Mouse (Mus musculus): ENCODE results near the gene Apobec2. TPM values are rescaled to one million over a fixed set of nuclear protein-coding genes. Genes with fewer than 3 reads are reported as not detected.

Gene Apobec2
- total and polyA plus RNA-seq, 2 experiments from 2014 or later, result 0.11 to 0.32 TPM

DNA sequence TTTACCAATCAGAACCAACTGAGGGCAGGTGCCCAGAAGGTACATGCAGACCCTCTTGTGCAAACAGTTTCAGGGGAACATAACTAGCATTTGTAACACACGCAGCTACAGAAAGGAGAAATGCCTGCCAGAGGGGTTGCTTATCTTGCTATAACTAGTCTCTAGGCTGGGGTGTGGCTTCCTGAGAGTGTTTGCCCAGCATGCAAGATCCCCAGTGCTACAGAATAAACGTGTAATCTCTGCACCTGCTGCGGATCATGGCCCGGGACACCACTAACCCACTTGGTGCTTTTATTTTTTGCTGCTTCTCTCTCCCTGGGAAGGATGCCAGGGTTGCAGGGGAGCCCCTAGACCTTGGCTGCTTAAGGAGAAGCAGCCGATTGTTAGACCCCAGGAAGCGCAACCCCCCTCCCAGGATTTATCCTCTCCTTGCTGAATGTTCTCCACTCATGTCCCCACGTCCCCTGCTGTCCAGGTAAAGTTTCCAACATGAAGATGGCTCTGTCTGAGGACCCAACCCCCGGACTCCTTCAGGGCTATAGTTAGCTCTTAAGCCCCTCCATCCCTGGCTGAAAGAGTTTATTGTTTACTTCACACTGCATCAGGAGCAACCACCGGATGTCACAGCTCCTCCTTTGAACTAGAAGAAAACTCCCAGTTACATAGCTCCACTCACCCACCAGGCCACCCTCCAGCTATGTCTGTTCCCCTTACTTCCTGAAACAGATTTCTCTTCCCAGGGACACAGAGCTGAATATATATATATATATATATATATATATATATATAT is 6.7 kb downstream of the Apobec2 start:
- H3K27ac ChIP-seq (ENCODE audit: low read depth, low read length), result no peak overlapping the region
- no peaks in the 10 kb centered on the region for H3K27me3 ChIP-seq (ENCODE audit: insufficient read depth, low read length)
- ATAC-seq (ENCODE audit: low FRiP score) (no peak), DNase-seq (ENCODE audit: low spot score) (no peak)
- no peaks in the 10 kb centered on the region for H3K9me3 ChIP-seq (ENCODE audit: low read length)
- WGBS, result 33% methylated on average over 9 of the region's 9 CpGs
- no peak overlapping the region for H3K4me3 ChIP-seq (ENCODE audit: low read depth, low read length)
- H3K36me3 ChIP-seq (ENCODE audit: insufficient read depth, low read length), result no peaks in the 10 kb centered on the region
- no peak for TF ChIP-seq CTCF (IDR thresholded peaks at IDR 0.05)
- no peaks in the 10 kb centered on the region for H3K4me1 ChIP-seq (ENCODE audit: insufficient read depth, low read length)
- no peak overlapping the region for H3K9ac ChIP-seq (replicated peaks; ENCODE audit: low read length, poor library complexity, severe bottlenecking)
- H3K4me2 ChIP-seq (ENCODE audit: low read depth, low read length, poor library complexity, severe bottlenecking), result no peak overlapping the region

DNA sequence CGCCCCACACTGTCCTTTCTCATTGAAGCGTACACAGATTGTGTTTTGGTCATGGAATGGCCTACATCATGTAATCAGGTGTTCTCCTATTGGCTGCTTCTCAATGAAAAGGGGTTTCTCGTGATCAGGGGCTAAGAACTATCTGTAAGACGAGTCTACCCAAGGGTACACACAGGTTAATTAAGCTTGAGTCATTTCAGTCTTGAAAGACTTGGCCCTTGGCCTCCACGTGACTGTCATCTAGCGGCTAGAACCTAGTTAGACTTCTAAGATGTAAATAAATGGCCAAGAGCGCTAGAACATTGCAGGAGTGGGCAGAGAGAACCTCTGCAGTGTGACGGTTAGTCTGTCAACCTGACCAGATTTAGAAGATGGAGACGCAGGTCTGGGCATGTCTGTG is 8.5 kb downstream of the Apobec2 start:
- ATAC-seq (ENCODE audit: low FRiP score), result no peak
- Histone ChIP-seq H3K27me3 (ENCODE audit: insufficient read depth, low read length) (no peaks in the 10 kb centered on the region), H3K9ac (replicated peaks; ENCODE audit: low read length, poor library complexity, severe bottlenecking) (no peak overlapping the region), H3K4me1 (ENCODE audit: insufficient read depth, low read length) (no peaks in the 10 kb centered on the region), H3K4me3 (ENCODE audit: low read depth, low read length) (no peak overlapping the region), H3K27ac (ENCODE audit: low read depth, low read length) (no peak overlapping the region), H3K9me3 (ENCODE audit: low read length) (no peaks in the 10 kb centered on the region), H3K4me2 (ENCODE audit: low read depth, low read length, poor library complexity, severe bottlenecking) (no peak overlapping the region), H3K36me3 (ENCODE audit: insufficient read depth, low read length) (no peaks in the 10 kb centered on the region)
- DNase-seq (ENCODE audit: low spot score), result no peak
- TF ChIP-seq CTCF (IDR thresholded peaks at IDR 0.05), result no peak
- 90% methylated on average over 9 of the region's 9 CpGs for WGBS

DNA sequence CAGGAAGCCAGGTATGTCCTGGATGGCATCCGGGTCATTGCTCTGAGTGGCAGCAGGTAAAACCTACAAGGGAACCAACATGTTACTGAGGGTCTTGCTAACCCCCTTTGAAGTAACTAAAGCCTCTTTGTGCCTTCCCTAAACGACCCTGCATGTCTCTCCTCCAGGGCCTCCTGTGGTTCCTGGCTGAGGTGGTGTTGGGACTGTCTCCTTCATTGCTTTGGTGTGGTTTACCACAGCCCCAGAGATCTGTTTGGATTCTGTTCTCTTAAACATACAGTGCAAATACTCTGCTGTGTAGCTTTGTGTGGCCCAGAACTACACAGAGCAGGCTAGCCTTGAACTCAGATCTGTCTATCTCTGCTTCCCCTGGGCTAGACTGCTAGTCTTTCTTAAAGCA is 13.2 kb downstream of the Apobec2 start:
- TF ChIP-seq CTCF (IDR thresholded peaks at IDR 0.05), result no peak
- DNase-seq (ENCODE audit: low spot score) (no peak), ATAC-seq (ENCODE audit: low FRiP score) (no peak)
- WGBS, result 73% methylated on average over 2 of the region's 2 CpGs
- H3K4me3 ChIP-seq (ENCODE audit: low read depth, low read length), result no peak overlapping the region
- H3K4me2 ChIP-seq (ENCODE audit: low read depth, low read length, poor library complexity, severe bottlenecking), result no peak overlapping the region
- H3K27ac ChIP-seq (ENCODE audit: low read depth, low read length), result no peak overlapping the region
- H3K4me1 ChIP-seq (ENCODE audit: insufficient read depth, low read length), result no peaks in the 10 kb centered on the region
- H3K9ac ChIP-seq (replicated peaks; ENCODE audit: low read length, poor library complexity, severe bottlenecking), result no peak overlapping the region
- H3K36me3 ChIP-seq (ENCODE audit: insufficient read depth, low read length), result 0 out of 2 replicates have a peak, but pooled peaks cover 4% of the 10 kb centered on the region
- H3K9me3 ChIP-seq (ENCODE audit: low read length), result no peaks in the 10 kb centered on the region
- H3K27me3 ChIP-seq (ENCODE audit: insufficient read depth, low read length), result no peaks in the 10 kb centered on the region

DNA sequence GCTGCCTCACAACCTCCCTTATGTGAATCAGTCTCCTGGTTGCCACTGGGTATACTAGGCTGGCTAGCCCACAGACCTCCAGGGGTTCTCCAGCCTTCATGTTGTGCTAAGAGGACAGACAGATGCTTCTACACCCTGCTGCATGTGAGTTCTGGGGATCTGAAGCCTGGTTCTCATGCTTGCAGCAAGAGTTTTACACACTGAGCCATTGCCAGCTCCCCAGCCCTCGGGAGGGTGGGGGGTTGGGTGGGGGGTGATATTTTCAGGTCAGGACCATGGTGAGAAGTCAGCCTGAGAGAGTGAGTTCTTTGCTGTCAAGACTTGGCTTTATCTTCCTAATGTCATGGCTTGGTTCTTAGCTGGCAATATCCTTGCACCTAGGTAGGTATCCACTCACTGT is 13.9 kb downstream of the Apobec2 start:
- H3K36me3 ChIP-seq (ENCODE audit: insufficient read depth, low read length), result 0 out of 2 replicates have a peak, but pooled peaks cover 4% of the 10 kb centered on the region
- no peak overlapping the region for H3K4me3 ChIP-seq (ENCODE audit: low read depth, low read length)
- no peak overlapping the region for H3K4me2 ChIP-seq (ENCODE audit: low read depth, low read length, poor library complexity, severe bottlenecking)
- H3K27me3 ChIP-seq (ENCODE audit: insufficient read depth, low read length), result no peaks in the 10 kb centered on the region
- no peak for ATAC-seq (ENCODE audit: low FRiP score)
- DNase-seq (ENCODE audit: low spot score), result no peak
- no peak overlapping the region for H3K27ac ChIP-seq (ENCODE audit: low read depth, low read length)
- no peaks in the 10 kb centered on the region for H3K9me3 ChIP-seq (ENCODE audit: low read length)
- WGBS, result 100% methylated on average over 1 of the region's 1 CpGs
- TF ChIP-seq CTCF (IDR thresholded peaks at IDR 0.05), result no peak
- no peak overlapping the region for H3K9ac ChIP-seq (replicated peaks; ENCODE audit: low read length, poor library complexity, severe bottlenecking)
- H3K4me1 ChIP-seq (ENCODE audit: insufficient read depth, low read length), result no peaks in the 10 kb centered on the region

DNA sequence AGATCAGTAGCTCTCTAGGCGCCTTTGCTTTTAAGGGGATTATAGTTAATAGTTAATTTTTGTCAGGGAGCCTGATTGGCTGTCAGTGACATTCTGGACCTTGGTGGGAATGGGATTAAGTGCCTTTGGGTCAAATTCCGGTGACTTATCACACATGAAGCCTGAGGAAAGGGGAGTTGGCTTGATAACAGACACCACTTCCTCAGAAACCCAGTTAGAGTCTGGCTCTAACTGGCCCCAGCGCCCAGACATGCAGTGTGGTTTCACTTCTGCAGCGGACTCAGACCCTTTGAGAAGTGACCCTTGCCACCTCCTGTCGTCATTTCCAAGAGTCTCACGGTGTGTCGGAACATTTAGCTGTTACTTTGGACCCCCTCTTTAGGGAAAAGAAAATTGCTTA is 14.6 kb downstream of the Apobec2 start:
- Histone ChIP-seq H3K36me3 (ENCODE audit: insufficient read depth, low read length) (0 out of 2 replicates have a peak, but pooled peaks cover 4% of the 10 kb centered on the region), H3K27me3 (ENCODE audit: insufficient read depth, low read length) (no peaks in the 10 kb centered on the region), H3K4me3 (ENCODE audit: low read depth, low read length) (no peak overlapping the region), H3K4me1 (ENCODE audit: insufficient read depth, low read length) (no peaks in the 10 kb centered on the region), H3K27ac (ENCODE audit: low read depth, low read length) (no peak overlapping the region), H3K9ac (replicated peaks; ENCODE audit: low read length, poor library complexity, severe bottlenecking) (no peak overlapping the region), H3K4me2 (ENCODE audit: low read depth, low read length, poor library complexity, severe bottlenecking) (no peak overlapping the region), H3K9me3 (ENCODE audit: low read length) (no peaks in the 10 kb centered on the region)
- 82% methylated on average over 7 of the region's 7 CpGs for WGBS
- no peak for DNase-seq (ENCODE audit: low spot score)
- no peak for TF ChIP-seq CTCF (IDR thresholded peaks at IDR 0.05)
- no peak for ATAC-seq (ENCODE audit: low FRiP score)

DNA sequence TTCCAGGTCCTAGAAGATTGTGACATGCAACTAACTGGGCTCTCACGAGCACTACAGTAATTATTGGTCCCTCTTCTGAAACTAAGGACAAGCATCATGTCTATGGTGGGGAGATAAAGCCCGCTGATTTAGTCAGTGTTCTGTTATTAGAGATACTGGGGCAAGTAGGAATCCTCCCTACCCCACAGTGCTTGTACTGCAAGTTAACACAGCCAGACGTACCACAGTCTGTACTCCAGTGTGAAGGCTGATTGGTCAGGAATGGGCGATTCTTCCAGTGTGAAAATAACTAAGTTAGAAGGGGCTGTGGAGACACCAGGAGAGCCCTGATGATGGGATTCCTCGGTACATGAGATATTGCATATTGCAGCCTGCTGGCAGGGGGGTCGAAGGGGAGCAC is 15.2 kb downstream of the Apobec2 start:
- Histone ChIP-seq H3K4me3 (ENCODE audit: low read depth, low read length) (no peak overlapping the region), H3K27me3 (ENCODE audit: insufficient read depth, low read length) (no peaks in the 10 kb centered on the region), H3K9ac (replicated peaks; ENCODE audit: low read length, poor library complexity, severe bottlenecking) (no peak overlapping the region), H3K27ac (ENCODE audit: low read depth, low read length) (no peak overlapping the region), H3K36me3 (ENCODE audit: insufficient read depth, low read length) (0 out of 2 replicates have a peak, but pooled peaks cover 4% of the 10 kb centered on the region), H3K9me3 (ENCODE audit: low read length) (no peaks in the 10 kb centered on the region), H3K4me2 (ENCODE audit: low read depth, low read length, poor library complexity, severe bottlenecking) (no peak overlapping the region), H3K4me1 (ENCODE audit: insufficient read depth, low read length) (no peaks in the 10 kb centered on the region)
- DNase-seq (ENCODE audit: low spot score) (no peak), ATAC-seq (ENCODE audit: low FRiP score) (no peak)
- WGBS, result 93% methylated on average over 6 of the region's 6 CpGs
- TF ChIP-seq CTCF (IDR thresholded peaks at IDR 0.05), result no peak
